Mouse (Mus musculus) lung, embryonic 15.5 days (tissue): ENCODE measurements around the gene Lyve1. TPM values are rescaled to one million over a fixed set of nuclear protein-coding genes. Genes with fewer than 3 reads are reported as not detected.

Source experiments
- ATAC-seq: fragments of 200-750 bp; cut with Nextera tagmentation; 2 replicates; pipeline ENCODE4 v1.8.0; 2017; ENCODE audit warnings: moderate number of reproducible peaks, borderline replicate concordance; ENCODE audit not compliant: low FRiP score, low TSS enrichment; ENCODE audit errors: extremely low read depth
- H3K27ac ChIP-seq: fragments of 300-500 bp; sonication (generic); 2 replicates; pipeline ENCODE4 v1.5.1; 2015; ENCODE audit warnings: moderate library complexity, mild to moderate bottlenecking, inconsistent platforms
- H3K27me3 ChIP-seq: fragments of 300-500 bp; sonication (generic); 2 replicates; pipeline ENCODE4 v1.6.1; 2015; ENCODE audit warnings: inconsistent platforms
- H3K36me3 ChIP-seq: fragments of 300-500 bp; sonication (generic); 2 replicates; pipeline ENCODE4 v1.6.1; 2015; ENCODE audit warnings: inconsistent platforms
- H3K4me1 ChIP-seq: fragments of 300-500 bp; sonication (generic); 2 replicates; pipeline ENCODE4 v1.6.1; 2015; ENCODE audit warnings: inconsistent platforms
- H3K4me2 ChIP-seq: fragments of 300-500 bp; sonication (generic); 2 replicates; pipeline ENCODE4 v1.6.1; 2015; ENCODE audit warnings: inconsistent platforms, mild to moderate bottlenecking, moderate library complexity
- H3K4me3 ChIP-seq: fragments of 300-500 bp; sonication (generic); 2 replicates; pipeline ENCODE4 v1.5.1; 2015; ENCODE audit warnings: mild to moderate bottlenecking, inconsistent platforms
- H3K9ac ChIP-seq: fragments of 300-500 bp; sonication (generic); 2 replicates; pipeline ENCODE4 v1.6.1; 2015; ENCODE audit warnings: inconsistent platforms
- H3K9me3 ChIP-seq: fragments of 300-500 bp; sonication (generic); 2 replicates; pipeline ENCODE4 v1.6.1; 2016; ENCODE audit warnings: inconsistent platforms
- WGBS: fragments of 180-500 bp; shearing (Covaris S2); methylation state at CpG from one replicate; pipeline ENCODE4 v1.1.7; 2015; 5-methylcytosine and 5-hydroxymethylcytosine counted together
- microRNA-seq: library from miRNA; unstranded; fragments of <30 nt; microRNA quantifications from one replicate; pipeline ENCODE4, GENCODE M21; 2016
- polyA plus RNA-seq: library from polyadenylated mRNA; unstranded; fragments of >200 nt; fragmentation: Nextera tagmentation; extraction: Ambion mirVana; gene quantifications from 2 replicates; pipeline ENCODE4 v1.2.1, GENCODE M21; 2015

Lyve1 gene
- polyA plus RNA-seq, 1 experiment from 2014 or later, result 55.6 TPM

DNA sequence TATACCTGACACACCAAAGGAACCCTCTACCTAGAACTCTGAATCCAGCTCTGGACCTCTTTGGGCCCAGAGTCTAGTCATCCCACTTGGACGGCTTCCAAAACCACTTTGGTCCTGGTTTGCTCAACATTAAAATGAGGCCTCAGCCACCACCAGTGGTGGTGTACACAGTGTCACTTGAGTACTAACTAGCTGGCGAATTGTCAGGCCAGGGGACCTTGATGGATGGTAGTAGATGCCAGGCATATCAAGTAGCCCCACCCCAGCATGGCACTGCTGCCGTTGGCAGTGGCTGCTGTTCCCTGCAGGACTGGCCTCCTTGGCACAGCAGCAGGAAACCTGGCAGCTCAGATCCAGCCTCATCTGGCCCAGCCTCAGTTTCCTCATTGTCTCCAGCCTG, 58.8 kb downstream of the Lyve1 start:
- Histone ChIP-seq H3K4me3 (no peak overlapping the region), H3K9ac (no peak overlapping the region), H3K9me3 (no peaks in the 10 kb centered on the region), H3K36me3 (no peaks in the 10 kb centered on the region), H3K4me2 (no peak overlapping the region), H3K27ac (no peak overlapping the region), H3K4me1 (no peaks in the 10 kb centered on the region), H3K27me3 (no peaks in the 10 kb centered on the region)
- no peak for ATAC-seq
- 67% methylated on average over 3 of the region's 3 CpGs for WGBS

DNA sequence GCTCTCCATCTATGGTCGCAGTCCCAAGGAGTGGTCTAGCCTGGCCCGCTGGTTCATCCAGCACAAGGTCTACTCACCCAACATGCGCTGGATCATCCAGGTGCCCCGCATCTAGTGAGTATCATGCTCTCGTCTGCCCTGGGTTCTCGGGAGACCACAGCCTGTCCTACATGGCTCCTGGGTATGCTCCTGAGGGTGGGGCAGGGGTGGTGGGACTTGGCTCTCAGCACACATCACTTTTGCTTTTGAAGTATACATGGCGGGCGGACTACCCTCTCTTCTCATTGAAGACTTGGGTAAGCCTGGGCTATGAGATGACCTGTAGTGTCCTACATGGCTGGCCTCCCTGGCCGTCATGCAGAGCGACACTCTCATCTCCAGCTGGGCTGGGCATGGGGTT, 59.9 kb downstream of the Lyve1 start:
- H3K9ac ChIP-seq, result no peak overlapping the region
- H3K27ac ChIP-seq, result no peak overlapping the region
- H3K4me2 ChIP-seq, result no peak overlapping the region
- 95% methylated on average over 10 of the region's 10 CpGs for WGBS
- no peaks in the 10 kb centered on the region for H3K36me3 ChIP-seq
- H3K27me3 ChIP-seq, result no peaks in the 10 kb centered on the region
- no peak overlapping the region for H3K4me3 ChIP-seq
- no peaks in the 10 kb centered on the region for H3K4me1 ChIP-seq
- no peaks in the 10 kb centered on the region for H3K9me3 ChIP-seq
- no peak for ATAC-seq

DNA sequence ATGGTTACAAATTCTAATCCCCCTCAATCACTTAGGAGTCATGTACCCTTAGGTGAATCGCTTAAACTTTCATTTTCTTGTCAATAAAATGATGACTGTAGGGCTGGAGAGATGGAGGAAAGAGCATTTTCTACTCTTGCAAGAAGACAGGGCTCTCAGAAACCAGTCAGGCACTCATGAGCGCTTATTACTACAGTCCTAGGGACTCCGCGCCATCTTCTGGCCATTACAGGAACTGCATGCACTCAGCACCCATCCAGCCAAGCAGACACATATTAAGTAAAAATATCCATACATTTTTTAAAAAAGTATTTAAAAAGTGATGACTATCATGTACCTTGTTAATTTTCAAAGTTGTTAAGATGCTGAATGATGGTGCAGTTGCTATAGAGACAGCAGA, 62.0 kb downstream of the Lyve1 start:
- no peaks in the 10 kb centered on the region for H3K27me3 ChIP-seq
- no peak overlapping the region for H3K9ac ChIP-seq
- no peak overlapping the region for H3K4me2 ChIP-seq
- no peak overlapping the region for H3K27ac ChIP-seq
- WGBS, result 1% methylated on average over 4 of the region's 4 CpGs
- ATAC-seq, result no peak
- no peaks in the 10 kb centered on the region for H3K9me3 ChIP-seq
- H3K36me3 ChIP-seq, result no peaks in the 10 kb centered on the region
- H3K4me1 ChIP-seq, result no peaks in the 10 kb centered on the region
- H3K4me3 ChIP-seq, result no peak overlapping the region

Small RNA genes within 50 kb of the gene (microRNA-seq; reads per million reads assigned to microRNA genes)
- not detected for gene Gm47282

Other genes with a start within 250 kb of the Lyve1 start
- 37.4 and 39.1 TPM in 2 replicates for gene Sbf2, start 248.3 kb downstream of the Lyve1 start, polyA plus RNA-seq
- gene Adm, start 235.6 kb downstream of the Lyve1 start, polyA plus RNA-seq, result 6.4 and 6.7 TPM in 2 replicates
- 2.1 and 2.5 TPM in 2 replicates for gene Ampd3, start 95.0 kb downstream of the Lyve1 start, polyA plus RNA-seq
- 34.1 and 38.8 TPM in 2 replicates for gene Rnf141, start 18.8 kb downstream of the Lyve1 start, polyA plus RNA-seq
- gene Mrvi1, start 119.2 kb upstream of the Lyve1 start, polyA plus RNA-seq, result 9.1 and 10.0 TPM in 2 replicates
- 56.3 and 66.7 TPM in 2 replicates for gene Ctr9, start 165.7 kb upstream of the Lyve1 start, polyA plus RNA-seq
- 735 and 742 TPM in 2 replicates for gene Eif4g2, start 219.8 kb upstream of the Lyve1 start, polyA plus RNA-seq